Mouse (Mus musculus): ENCODE data around the gene Abcc10.

GRCm38 (mm10) chr17:46269771-46270534 is 58.2 kb downstream of the Abcc10 start:
- TF ChIP-seq FLI1 (IDR thresholded peaks at IDR 0.05; ENCODE audit: low read length) (no peak), GATA1 (IDR thresholded peaks at IDR 0.05; ENCODE audit: borderline replicate concordance, low read length) (no peak)

Data from megakaryocyte, embryonic 14.5 days (primary cell).